Mouse (Mus musculus) stomach, embryonic 16.5 days (tissue): ENCODE measurements around the gene Tm4sf20. TPM values are rescaled to one million over a fixed set of nuclear protein-coding genes. Genes with fewer than 3 reads are reported as not detected.

Source experiments
- ATAC-seq: fragments of 200-750 bp; cut with Nextera tagmentation; 2 replicates; pipeline ENCODE4 v1.8.0; 2017; ENCODE audit warnings: moderate number of reproducible peaks, moderate TSS enrichment; ENCODE audit not compliant: insufficient read depth, low FRiP score
- H3K27ac ChIP-seq: fragments of 300-500 bp; sonication (generic); 2 replicates; pipeline ENCODE4 v1.5.1; 2014; ENCODE audit warnings: low read length
- H3K27me3 ChIP-seq: fragments of 300-500 bp; sonication (generic); 2 replicates; pipeline ENCODE4 v1.6.1; 2014; ENCODE audit warnings: low read length, control low read depth, mixed read lengths; ENCODE audit not compliant: control insufficient read depth, insufficient read depth
- H3K36me3 ChIP-seq: fragments of 300-500 bp; sonication (generic); 2 replicates; pipeline ENCODE4 v1.6.1; 2014; ENCODE audit warnings: low read length; ENCODE audit not compliant: control insufficient read depth, insufficient read depth
- H3K4me1 ChIP-seq: fragments of 300-500 bp; sonication (generic); 2 replicates; pipeline ENCODE4 v1.6.1; 2014; ENCODE audit warnings: low read length, control low read depth, mixed read lengths; ENCODE audit not compliant: control insufficient read depth, insufficient read depth
- H3K4me2 ChIP-seq: fragments of 300-500 bp; sonication (generic); 2 replicates; pipeline ENCODE4 v1.6.1; 2014; ENCODE audit warnings: low read depth, low read length, mixed read lengths
- H3K4me3 ChIP-seq: fragments of 300-500 bp; sonication (generic); replicated peaks from 2 replicates; pipeline ENCODE4 v1.5.1; 2014; ENCODE audit warnings: mild to moderate bottlenecking, low read length
- H3K9ac ChIP-seq: fragments of 300-500 bp; sonication (generic); 2 replicates; pipeline ENCODE4 v1.6.1; 2014; ENCODE audit warnings: low read length
- H3K9me3 ChIP-seq: fragments of 300-500 bp; sonication (generic); replicated peaks from 2 replicates; pipeline ENCODE4 v1.6.1; 2016; ENCODE audit warnings: low read length, control low read depth; ENCODE audit not compliant: control insufficient read depth
- WGBS: fragments of 180-500 bp; shearing (Covaris S2); extraction: QIAGEN DNeasy Blood & Tissue Kit; methylation state at CpG from one replicate; pipeline ENCODE4 v1.1.7; 2014; 5-methylcytosine and 5-hydroxymethylcytosine counted together
- polyA plus RNA-seq: library from polyadenylated mRNA; unstranded; fragments of >200 nt; fragmentation: Nextera tagmentation; extraction: Ambion mirVana; gene quantifications from 2 replicates; pipeline ENCODE4 v1.2.1, GENCODE M21; 2015

Tm4sf20 gene
- 19.1 and 21.3 TPM in 2 replicates for polyA plus RNA-seq

GRCm38 (mm10) chr1:82768269-82768668 lies at the start of gene Tm4sf20:
Tm4sf20 (minus strand) TSS chr1:82768461.
- Histone ChIP-seq H3K9ac (no peak within 1 kb of the TSS), H3K4me2 (no peak within 1 kb of the TSS), H3K4me1 (no peaks in the 10 kb centered on the region), H3K9me3 (no peaks in the 10 kb centered on the region), H3K4me3 (0 out of 2 replicates have a peak within 1 kb of the TSS, but pooled peaks have one; percentile 9), H3K36me3 (no peaks in the 10 kb centered on the region), H3K27me3 (no peaks in the 10 kb centered on the region), H3K27ac (no peak within 1 kb of the TSS)
- WGBS, result 46% methylated on average over 5 of the region's 5 CpGs
- ATAC-seq, result no peak

DNA sequence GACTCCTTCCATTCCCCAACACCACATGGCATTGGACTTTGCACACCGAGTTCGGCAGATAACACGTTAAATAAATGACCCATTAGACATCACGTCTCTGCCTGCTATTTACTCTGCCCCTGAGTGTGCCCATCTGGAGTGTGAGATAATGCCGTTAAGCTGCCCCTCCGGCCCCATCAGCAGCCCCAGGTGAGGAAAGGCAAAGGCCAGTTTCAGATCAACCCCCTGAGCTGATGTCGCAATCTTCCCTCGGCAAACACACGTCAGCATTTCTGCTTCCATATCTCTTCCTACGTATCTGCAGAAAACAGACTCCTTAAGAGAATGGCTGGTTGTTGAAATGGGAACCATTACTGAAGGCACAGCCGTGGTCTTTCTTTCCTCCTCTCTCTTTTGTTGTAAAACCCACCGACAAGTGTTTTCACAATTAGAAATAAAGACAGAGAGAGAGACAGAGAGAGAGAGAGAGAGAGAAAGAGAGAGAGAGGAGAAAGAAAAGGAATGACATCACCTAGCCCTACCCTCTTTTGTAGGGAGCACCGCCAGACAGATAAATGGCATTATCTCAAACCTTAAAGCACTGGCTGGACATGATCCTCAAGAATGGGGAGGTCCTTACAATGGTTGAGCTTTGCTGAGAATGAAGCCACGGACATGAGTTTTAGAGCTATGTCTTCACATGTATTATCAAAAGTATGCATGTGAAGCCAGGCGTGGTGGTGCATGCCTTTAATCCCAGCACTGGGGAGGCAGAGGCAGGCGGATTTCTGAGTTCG lies 47.9 kb upstream of the Tm4sf20 start:
- 47% methylated on average over 17 of the region's 17 CpGs for WGBS
- H3K9me3 ChIP-seq, result no peaks in the 10 kb centered on the region
- H3K9ac ChIP-seq, result no peak overlapping the region
- peaks cover 3% of the 10 kb centered on the region; the same call in 1 of the 2 replicates for H3K4me1 ChIP-seq
- H3K4me2 ChIP-seq, result 0 out of 2 replicates have a peak overlapping the region, but pooled peaks have one; percentile 14
- H3K27me3 ChIP-seq, result no peaks in the 10 kb centered on the region
- no peaks in the 10 kb centered on the region for H3K36me3 ChIP-seq
- no peak overlapping the region for H3K4me3 ChIP-seq
- ATAC-seq, result peak; percentile 91
- H3K27ac ChIP-seq, result peak overlapping the region; percentile 51

- no peaks in the 10 kb centered on the region for H3K36me3 ChIP-seq
- no peaks in the 10 kb centered on the region for H3K4me1 ChIP-seq
- no peak for ATAC-seq
- H3K27me3 ChIP-seq, result no peaks in the 10 kb centered on the region
- no peaks in the 10 kb centered on the region for H3K9me3 ChIP-seq
- no peak overlapping the region for H3K4me3 ChIP-seq
- no peak overlapping the region for H3K4me2 ChIP-seq
- H3K9ac ChIP-seq, result no peak overlapping the region
- 70% methylated on average over 1 of the region's 1 CpGs for WGBS
- H3K27ac ChIP-seq, result no peak overlapping the region
These were observed 43.5 kb upstream of the Tm4sf20 start for GRCm38 (mm10) chr1:82811766-82812165.

DNA sequence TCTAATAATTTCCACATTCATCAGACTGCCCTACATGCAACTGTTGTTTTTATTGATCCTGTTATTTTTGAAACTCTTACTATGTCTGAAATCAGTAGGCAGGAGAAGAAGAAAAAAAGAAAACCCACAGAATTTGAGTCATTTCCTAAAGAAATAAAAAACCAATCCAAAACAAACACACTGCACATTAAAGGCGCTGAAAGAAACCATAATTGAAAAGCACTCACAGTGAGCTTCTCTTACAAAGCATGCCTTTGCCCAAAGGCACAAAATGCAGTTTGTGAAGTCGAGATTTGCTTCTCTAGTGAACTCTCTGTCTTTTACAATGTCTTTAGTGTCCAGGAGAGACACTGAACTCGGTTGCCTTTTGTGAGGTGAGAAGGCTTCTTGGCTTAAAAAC lies 40.3 kb upstream of the Tm4sf20 start:
- no peaks in the 10 kb centered on the region for H3K27me3 ChIP-seq
- no peak overlapping the region for H3K4me2 ChIP-seq
- no peaks in the 10 kb centered on the region for H3K4me1 ChIP-seq
- H3K9me3 ChIP-seq, result no peaks in the 10 kb centered on the region
- H3K4me3 ChIP-seq, result no peak overlapping the region
- no peak overlapping the region for H3K9ac ChIP-seq
- H3K36me3 ChIP-seq, result no peaks in the 10 kb centered on the region
- no peak overlapping the region for H3K27ac ChIP-seq
- no peak for ATAC-seq
- 64% methylated on average over 3 of the region's 3 CpGs for WGBS

- Histone ChIP-seq H3K4me3 (no peak overlapping the region), H3K4me2 (no peak overlapping the region), H3K36me3 (no peaks in the 10 kb centered on the region), H3K4me1 (no peaks in the 10 kb centered on the region), H3K9me3 (no peaks in the 10 kb centered on the region), H3K9ac (no peak overlapping the region), H3K27me3 (no peaks in the 10 kb centered on the region), H3K27ac (no peak overlapping the region)
- no peak for ATAC-seq
- 62% methylated on average over 7 of the region's 7 CpGs for WGBS
These were observed 38.9 kb upstream of the Tm4sf20 start for GRCm38 (mm10) chr1:82807206-82807605.

- 61% methylated on average over 8 of the region's 8 CpGs for WGBS
- no peaks in the 10 kb centered on the region for H3K27me3 ChIP-seq
- no peak overlapping the region for H3K4me2 ChIP-seq
- no peak overlapping the region for H3K4me3 ChIP-seq
- no peaks in the 10 kb centered on the region for H3K36me3 ChIP-seq
- no peaks in the 10 kb centered on the region for H3K9me3 ChIP-seq
- no peaks in the 10 kb centered on the region for H3K4me1 ChIP-seq
- no peak overlapping the region for H3K9ac ChIP-seq
- H3K27ac ChIP-seq, result no peak overlapping the region
- no peak for ATAC-seq
These were observed 38.1 kb upstream of the Tm4sf20 start for GRCm38 (mm10) chr1:82806391-82806790.

DNA sequence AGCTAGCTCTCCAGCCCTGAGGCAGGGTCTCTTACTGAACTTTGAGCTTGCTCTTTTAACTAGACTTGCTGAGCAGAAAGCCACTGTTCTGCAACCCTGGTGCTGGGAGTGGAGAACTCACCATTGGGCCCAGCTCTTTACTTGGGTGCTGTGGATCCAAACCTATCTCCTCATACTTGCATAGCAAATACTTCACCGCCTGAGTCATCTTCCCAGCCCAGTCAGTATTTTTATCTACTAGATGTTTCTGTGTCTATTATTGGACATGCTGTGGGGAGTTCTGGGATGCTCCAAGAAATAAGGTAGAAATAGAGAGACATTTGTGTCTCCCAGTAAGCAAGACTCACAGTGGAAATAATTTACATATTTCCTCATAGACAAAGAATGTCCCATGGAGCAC lies 35.8 kb upstream of the Tm4sf20 start:
- Histone ChIP-seq H3K36me3 (no peaks in the 10 kb centered on the region), H3K27me3 (no peaks in the 10 kb centered on the region), H3K4me3 (no peak overlapping the region), H3K9me3 (no peaks in the 10 kb centered on the region), H3K4me2 (no peak overlapping the region), H3K4me1 (no peaks in the 10 kb centered on the region), H3K27ac (no peak overlapping the region), H3K9ac (no peak overlapping the region)
- 79% methylated on average over 1 of the region's 1 CpGs for WGBS
- no peak for ATAC-seq

GRCm38 (mm10) chr1:82803608-82804007 lies 35.3 kb upstream of the Tm4sf20 start:
- no peak overlapping the region for H3K27ac ChIP-seq
- no peaks in the 10 kb centered on the region for H3K27me3 ChIP-seq
- no peak for ATAC-seq
- H3K36me3 ChIP-seq, result no peaks in the 10 kb centered on the region
- H3K4me3 ChIP-seq, result no peak overlapping the region
- no peak overlapping the region for H3K4me2 ChIP-seq
- 78% methylated on average over 7 of the region's 7 CpGs for WGBS
- no peaks in the 10 kb centered on the region for H3K9me3 ChIP-seq
- H3K9ac ChIP-seq, result no peak overlapping the region
- no peaks in the 10 kb centered on the region for H3K4me1 ChIP-seq

DNA sequence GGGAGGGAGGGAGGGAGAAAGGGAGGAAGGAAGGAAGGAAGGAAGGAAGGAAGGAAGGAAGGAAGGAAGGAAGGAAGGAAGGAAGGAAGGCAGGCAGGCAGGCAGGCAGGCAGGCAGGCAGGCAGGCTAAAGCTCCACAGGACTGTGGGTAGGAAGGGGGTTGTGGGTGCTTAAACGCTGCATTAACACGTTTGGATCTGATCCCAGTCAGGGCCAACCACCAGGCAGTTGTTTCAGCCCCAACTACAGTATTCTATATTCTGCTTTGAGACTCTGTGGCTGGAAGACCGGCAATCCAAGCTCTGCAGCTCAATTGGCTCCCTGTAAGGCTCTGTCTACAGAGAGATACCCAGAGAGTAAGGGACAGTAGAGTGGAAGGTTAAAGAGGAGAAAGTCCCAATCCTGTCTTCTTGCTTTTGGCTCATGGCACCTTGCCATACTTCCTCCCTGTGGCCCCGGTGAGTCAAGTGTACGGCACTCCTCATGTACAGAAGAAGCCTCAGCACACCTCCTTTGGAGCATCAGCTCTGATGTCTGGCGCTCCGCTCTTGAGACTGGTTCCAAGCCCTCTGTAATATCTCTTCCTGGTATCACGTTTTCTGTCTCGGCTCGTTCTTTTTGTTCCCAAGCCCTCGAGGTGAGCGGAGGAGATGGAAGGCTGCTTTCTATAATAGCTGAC lies 33.0 kb upstream of the Tm4sf20 start:
- Histone ChIP-seq H3K27ac (no peak overlapping the region), H3K36me3 (no peaks in the 10 kb centered on the region), H3K9ac (no peak overlapping the region), H3K4me2 (no peak overlapping the region), H3K27me3 (no peaks in the 10 kb centered on the region), H3K4me1 (no peaks in the 10 kb centered on the region), H3K4me3 (no peak overlapping the region), H3K9me3 (no peaks in the 10 kb centered on the region)
- ATAC-seq, result no peak
- 85% methylated on average over 12 of the region's 12 CpGs for WGBS
